Mouse (Mus musculus) heart, embryonic 12.5 days (tissue): ENCODE results near the gene Gm20388. TPM values are rescaled to one million over a fixed set of nuclear protein-coding genes. Genes with fewer than 3 reads are reported as not detected.

Source experiments
- ATAC-seq: fragments of 200-750 bp; cut with Nextera tagmentation; 2 replicates; pipeline ENCODE4 v1.8.0; 2017; ENCODE audit warnings: moderate TSS enrichment, moderate library complexity; ENCODE audit not compliant: insufficient number of reproducible peaks, low FRiP score
- H3K27ac ChIP-seq: fragments of 300-500 bp; sonication (generic); 2 replicates; pipeline ENCODE4 v1.5.1; 2016; ENCODE audit warnings: mild to moderate bottlenecking, moderate library complexity; ENCODE audit not compliant: poor library complexity, severe bottlenecking
- H3K27me3 ChIP-seq: fragments of 300-500 bp; sonication (generic); replicated peaks from 2 replicates; pipeline ENCODE4 v1.6.1; 2016; ENCODE audit warnings: mild to moderate bottlenecking, moderate library complexity
- H3K36me3 ChIP-seq: fragments of 300-500 bp; sonication (generic); 2 replicates; pipeline ENCODE4 v1.6.1; 2016; ENCODE audit warnings: mild to moderate bottlenecking, moderate library complexity
- H3K4me1 ChIP-seq: fragments of 300-500 bp; sonication (generic); replicated peaks from 2 replicates; pipeline ENCODE4 v1.6.1; 2016; ENCODE audit warnings: mild to moderate bottlenecking
- H3K4me2 ChIP-seq: fragments of 300-500 bp; sonication (generic); 2 replicates; pipeline ENCODE4 v1.6.1; 2016; ENCODE audit warnings: mild to moderate bottlenecking, moderate library complexity
- H3K4me3 ChIP-seq: fragments of 300-500 bp; sonication (generic); 2 replicates; pipeline ENCODE4 v1.5.1; 2016; ENCODE audit warnings: mild to moderate bottlenecking
- H3K9ac ChIP-seq: fragments of 300-500 bp; sonication (generic); 2 replicates; pipeline ENCODE4 v1.6.1; 2016; ENCODE audit warnings: mild to moderate bottlenecking, moderate library complexity
- H3K9me3 ChIP-seq: fragments of 300-500 bp; sonication (generic); replicated peaks from 2 replicates; pipeline ENCODE4 v1.6.1; 2016; ENCODE audit warnings: mild to moderate bottlenecking, moderate library complexity
- WGBS: fragments of 180-500 bp; shearing (Covaris S2); methylation state at CpG from one replicate; pipeline ENCODE4 v1.1.7; 2016; 5-methylcytosine and 5-hydroxymethylcytosine counted together
- polyA plus RNA-seq: library from polyadenylated mRNA; unstranded; fragments of >200 nt; fragmentation: Nextera tagmentation; extraction: Ambion mirVana; gene quantifications from 2 replicates; pipeline ENCODE4 v1.2.1, GENCODE M21; 2016

The Gm20388 gene
- polyA plus RNA-seq, 1 experiment from 2014 or later: not detected

- no peak overlapping the region for H3K27ac ChIP-seq
- no peak overlapping the region for H3K9ac ChIP-seq
- WGBS: 59% methylated on average over 18 of the region's 18 CpGs
- ATAC-seq: no peak
- H3K4me3 ChIP-seq: no peak overlapping the region
- peaks cover 24% of the 10 kb centered on the region for H3K4me1 ChIP-seq
- H3K27me3 ChIP-seq: peaks cover 79% of the 10 kb centered on the region
- H3K9me3 ChIP-seq: peaks cover 5% of the 10 kb centered on the region; the same call in 1 of the 2 replicates
- H3K4me2 ChIP-seq: no peak overlapping the region
- H3K36me3 ChIP-seq: no peaks in the 10 kb centered on the region
Measured at GRCm38 (mm10) chr8:121023736-121024135, 1113.1 kb downstream of the Gm20388 start.

- Histone ChIP-seq H3K27me3 (peaks cover 75% of the 10 kb centered on the region), H3K4me3 (no peak overlapping the region), H3K9me3 (no peaks in the 10 kb centered on the region), H3K4me1 (peaks cover 24% of the 10 kb centered on the region), H3K9ac (no peak overlapping the region), H3K27ac (no peak overlapping the region), H3K4me2 (no peak overlapping the region), H3K36me3 (no peaks in the 10 kb centered on the region)
- WGBS: 65% methylated on average over 5 of the region's 5 CpGs
- ATAC-seq: no peak
Measured at GRCm38 (mm10) chr8:121025486-121025885, 1114.8 kb downstream of the Gm20388 start.

GRCm38 (mm10) chr8:121027787-121028186, 1117.1 kb downstream of the Gm20388 start:
- Histone ChIP-seq H3K27me3 (peaks cover 75% of the 10 kb centered on the region), H3K4me2 (no peak overlapping the region), H3K4me3 (no peak overlapping the region), H3K9ac (no peak overlapping the region), H3K9me3 (no peaks in the 10 kb centered on the region), H3K36me3 (no peaks in the 10 kb centered on the region), H3K27ac (no peak overlapping the region), H3K4me1 (peaks cover 12% of the 10 kb centered on the region)
- 9% methylated on average over 13 of the region's 13 CpGs for WGBS
- peak; percentile 39; the same call in 1 of the 2 replicates for ATAC-seq

- Histone ChIP-seq H3K9me3 (no peaks in the 10 kb centered on the region), H3K4me1 (peaks cover 12% of the 10 kb centered on the region), H3K4me3 (no peak overlapping the region), H3K27ac (no peak overlapping the region), H3K36me3 (no peaks in the 10 kb centered on the region), H3K27me3 (peaks cover 66% of the 10 kb centered on the region), H3K4me2 (no peak overlapping the region), H3K9ac (no peak overlapping the region)
- 76% methylated on average over 6 of the region's 6 CpGs for WGBS
- no peak for ATAC-seq
Measured at GRCm38 (mm10) chr8:121029076-121029475, 1118.4 kb downstream of the Gm20388 start.

- Histone ChIP-seq H3K9me3 (peaks cover 4% of the 10 kb centered on the region; the same call in 1 of the 2 replicates), H3K36me3 (no peaks in the 10 kb centered on the region), H3K4me3 (no peak overlapping the region), H3K27ac (no peak overlapping the region), H3K4me1 (peaks cover 12% of the 10 kb centered on the region), H3K9ac (no peak overlapping the region), H3K27me3 (peaks cover 53% of the 10 kb centered on the region), H3K4me2 (no peak overlapping the region)
- ATAC-seq: no peak
- WGBS: 63% methylated on average over 10 of the region's 10 CpGs
Measured at GRCm38 (mm10) chr8:121030496-121031040, 1119.9 kb downstream of the Gm20388 start.

GRCm38 (mm10) chr8:121033299-121034013, 1122.8 kb downstream of the Gm20388 start:
- ATAC-seq: no peak
- H3K4me3 ChIP-seq: no peak overlapping the region
- peaks cover under 1% of the 10 kb centered on the region; the same call in 1 of the 2 replicates for H3K4me1 ChIP-seq
- no peaks in the 10 kb centered on the region for H3K36me3 ChIP-seq
- no peak overlapping the region for H3K9ac ChIP-seq
- H3K27me3 ChIP-seq: peaks cover 44% of the 10 kb centered on the region
- peaks cover 4% of the 10 kb centered on the region; the same call in 1 of the 2 replicates for H3K9me3 ChIP-seq
- no peak overlapping the region for H3K4me2 ChIP-seq
- no peak overlapping the region for H3K27ac ChIP-seq
- 78% methylated on average over 20 of the region's 20 CpGs for WGBS

GRCm38 (mm10) chr8:121035611-121036010, 1125.0 kb downstream of the Gm20388 start:
- Histone ChIP-seq H3K4me3 (no peak overlapping the region), H3K9ac (no peak overlapping the region), H3K27ac (no peak overlapping the region), H3K4me1 (no peaks in the 10 kb centered on the region), H3K4me2 (no peak overlapping the region), H3K27me3 (peaks cover 54% of the 10 kb centered on the region), H3K9me3 (peaks cover 4% of the 10 kb centered on the region; the same call in 1 of the 2 replicates), H3K36me3 (no peaks in the 10 kb centered on the region)
- WGBS: 69% methylated on average over 8 of the region's 8 CpGs
- no peak for ATAC-seq

- 56% methylated on average over 19 of the region's 19 CpGs for WGBS
- Histone ChIP-seq H3K4me1 (no peaks in the 10 kb centered on the region), H3K9ac (no peak overlapping the region), H3K4me3 (no peak overlapping the region), H3K9me3 (no peaks in the 10 kb centered on the region), H3K27ac (no peak overlapping the region), H3K4me2 (no peak overlapping the region), H3K27me3 (peaks cover 49% of the 10 kb centered on the region), H3K36me3 (no peaks in the 10 kb centered on the region)
- ATAC-seq: no peak
Measured at GRCm38 (mm10) chr8:121043719-121044440, 1133.2 kb downstream of the Gm20388 start.

GRCm38 (mm10) chr8:121047441-121047840, 1136.8 kb downstream of the Gm20388 start:
- 57% methylated on average over 9 of the region's 9 CpGs for WGBS
- no peaks in the 10 kb centered on the region for H3K9me3 ChIP-seq
- no peak overlapping the region for H3K4me3 ChIP-seq
- no peak overlapping the region for H3K27ac ChIP-seq
- H3K9ac ChIP-seq: no peak overlapping the region
- no peaks in the 10 kb centered on the region for H3K4me1 ChIP-seq
- peaks cover 32% of the 10 kb centered on the region; the same call in 1 of the 2 replicates for H3K27me3 ChIP-seq
- H3K4me2 ChIP-seq: no peak overlapping the region
- no peak for ATAC-seq
- H3K36me3 ChIP-seq: no peaks in the 10 kb centered on the region

GRCm38 (mm10) chr8:121058081-121058480, 1147.4 kb downstream of the Gm20388 start:
- Histone ChIP-seq H3K27me3 (peaks cover 86% of the 10 kb centered on the region), H3K9ac (no peak overlapping the region), H3K4me1 (no peaks in the 10 kb centered on the region), H3K36me3 (no peaks in the 10 kb centered on the region), H3K27ac (no peak overlapping the region), H3K4me3 (no peak overlapping the region), H3K4me2 (no peak overlapping the region), H3K9me3 (no peaks in the 10 kb centered on the region)
- ATAC-seq: no peak
- 75% methylated on average over 9 of the region's 9 CpGs for WGBS

- peaks cover 89% of the 10 kb centered on the region for H3K27me3 ChIP-seq
- 81% methylated on average over 7 of the region's 7 CpGs for WGBS
- H3K27ac ChIP-seq: no peak overlapping the region
- H3K4me1 ChIP-seq: no peaks in the 10 kb centered on the region
- H3K9me3 ChIP-seq: no peaks in the 10 kb centered on the region
- ATAC-seq: no peak
- H3K36me3 ChIP-seq: no peaks in the 10 kb centered on the region
- no peak overlapping the region for H3K9ac ChIP-seq
- no peak overlapping the region for H3K4me2 ChIP-seq
- H3K4me3 ChIP-seq: no peak overlapping the region
Measured at GRCm38 (mm10) chr8:121059098-121059497, 1148.5 kb downstream of the Gm20388 start.
